Mouse (Mus musculus) MEL (cell line): Measurements from ENCODE around the gene Senp1. TPM values are rescaled to one million over a fixed set of nuclear protein-coding genes. Genes with fewer than 3 reads are reported as not detected.

Experiments used
- DNase-seq: peaks from one replicate; pipeline ENCODE4 v3.0.0; 2011; ENCODE audit warnings: low read depth, low spot score
- H3K27ac ChIP-seq: 2 replicates; pipeline ENCODE4 v1.5.1; 2012; ENCODE audit warnings: low read depth, mild to moderate bottlenecking, control low read depth, low read length, moderate library complexity; ENCODE audit not compliant: control insufficient read depth
- H3K27me3 ChIP-seq, 2 experiments: fragments of 150-350 bp in 1 of 2; sonication (generic) in 1 of 2; 2 replicates each; pipeline ENCODE4 v1.6.1; 2012; ENCODE audit warnings: low read length in 2 of 2, mild to moderate bottlenecking in 2 of 2, improper control_type of control experiment in 1 of 2, moderate library complexity in 1 of 2; ENCODE audit not compliant: insufficient read depth in 2 of 2, control insufficient read depth in 1 of 2
- H3K36me3 ChIP-seq, 2 experiments: 2 replicates each; pipeline ENCODE4 v1.6.1; 2012 to 2014; ENCODE audit warnings: low read length in 2 of 2, improper control_type of control experiment in 1 of 2, inconsistent platforms in 1 of 2, mild to moderate bottlenecking in 1 of 2; ENCODE audit not compliant: insufficient read depth in 2 of 2, control insufficient read depth in 1 of 2
- H3K4me1 ChIP-seq, 2 experiments: fragments of 150-350 bp in 1 of 2; sonication (generic) in 1 of 2; 2 replicates each; pipeline ENCODE4 v1.6.1; 2012; ENCODE audit warnings: low read length in 2 of 2, improper control_type of control experiment in 1 of 2, mild to moderate bottlenecking in 1 of 2; ENCODE audit not compliant: insufficient read depth in 2 of 2, control insufficient read depth in 1 of 2
- H3K4me3 ChIP-seq, 2 experiments: fragments of 150-350 bp in 1 of 2; sonication (generic) in 1 of 2; 2 replicates each; pipeline ENCODE4 v1.5.1; 2012; ENCODE audit warnings: low read depth in 2 of 2, low read length in 2 of 2, mild to moderate bottlenecking in 2 of 2, moderate library complexity in 2 of 2, control low read depth in 1 of 2, improper control_type of control experiment in 1 of 2; ENCODE audit not compliant: control insufficient read depth in 1 of 2, insufficient read depth in 1 of 2
- H3K79me2 ChIP-seq: 2 replicates; pipeline ENCODE4 v1.6.1; 2012; ENCODE audit warnings: mild to moderate bottlenecking, low read length, moderate library complexity; ENCODE audit not compliant: control insufficient read depth, poor library complexity, insufficient read depth
- H3K9ac ChIP-seq: 2 replicates; pipeline ENCODE4 v1.6.1; 2012; ENCODE audit warnings: low read depth, mild to moderate bottlenecking, control low read depth, low read length, moderate library complexity; ENCODE audit not compliant: control insufficient read depth, poor library complexity, severe bottlenecking
- H3K9me3 ChIP-seq: fragments of 150-350 bp; sonication (generic); replicated peaks from 2 replicates; pipeline ENCODE4 v1.6.1; 2012; ENCODE audit warnings: mild to moderate bottlenecking, low read length, improper control_type of control experiment, moderate library complexity; ENCODE audit not compliant: insufficient read depth
- CTCF ChIP-seq, 3 experiments: IDR thresholded peaks in 2 of 3; conservative IDR thresholded peaks in 1 of 3; 2 replicates each; pipeline ENCODE4 v1.5.1; 2011 to 2012; ENCODE audit warnings: low read length in 3 of 3, low read depth in 2 of 3, mild to moderate bottlenecking in 2 of 3, improper control_type of control experiment in 1 of 3, inconsistent platforms in 1 of 3, mixed read lengths in 1 of 3, moderate library complexity in 1 of 3; ENCODE audit not compliant: control insufficient read depth in 1 of 3, insufficient read depth in 1 of 3, poor library complexity in 1 of 3, severe bottlenecking in 1 of 3
- EP300 ChIP-seq, 2 experiments: IDR thresholded peaks; 2 replicates each; pipeline ENCODE4 v1.6.1; 2011; ENCODE audit warnings: improper control_type of control experiment in 2 of 2, low read length in 2 of 2, low read depth in 1 of 2, mild to moderate bottlenecking in 1 of 2
- ETS1 ChIP-seq: IDR thresholded peaks from 2 replicates; pipeline ENCODE4 v1.6.1; 2012; ENCODE audit warnings: low read depth, mild to moderate bottlenecking, inconsistent platforms, low read length, improper control_type of control experiment, moderate library complexity
- GABPA ChIP-seq: IDR thresholded peaks from 2 replicates; pipeline ENCODE4 v1.6.1; 2012; ENCODE audit warnings: low read depth, mild to moderate bottlenecking, inconsistent platforms, low read length, improper control_type of control experiment, moderate library complexity
- GATA1 ChIP-seq: IDR thresholded peaks from 2 replicates; pipeline ENCODE4 v1.6.1; 2011; ENCODE audit warnings: low read depth, low read length, improper control_type of control experiment
- HCFC1 ChIP-seq: IDR thresholded peaks from 2 replicates; pipeline ENCODE4 v1.6.1; 2012; ENCODE audit warnings: low read depth, mild to moderate bottlenecking, inconsistent platforms, low read length, improper control_type of control experiment, moderate library complexity
- JUND ChIP-seq: IDR thresholded peaks from 2 replicates; pipeline ENCODE4 v1.6.1; 2011; ENCODE audit warnings: low read depth, mild to moderate bottlenecking, improper control_type of control experiment, low read length
- KAT2A ChIP-seq: conservative IDR thresholded peaks from 2 replicates; pipeline ENCODE4 v1.6.1; 2012; ENCODE audit warnings: low read depth, low read length, improper control_type of control experiment, inconsistent platforms
- MEF2A ChIP-seq: IDR thresholded peaks from 2 replicates; pipeline ENCODE4 v1.6.1; 2014; ENCODE audit warnings: low read depth, mild to moderate bottlenecking, inconsistent platforms, low read length, improper control_type of control experiment; ENCODE audit not compliant: poor library complexity, insufficient replicate concordance, severe bottlenecking; ENCODE audit errors: extremely low read depth
- MXI1 ChIP-seq: IDR thresholded peaks from 2 replicates; pipeline ENCODE4 v1.6.1; 2011; ENCODE audit warnings: mild to moderate bottlenecking, low read depth, low read length, improper control_type of control experiment
- NRF1 ChIP-seq: IDR thresholded peaks from 2 replicates; pipeline ENCODE4 v1.6.1; 2014; ENCODE audit warnings: low read depth, mild to moderate bottlenecking, inconsistent platforms, low read length, improper control_type of control experiment, moderate library complexity; ENCODE audit not compliant: poor library complexity, insufficient read depth, severe bottlenecking
- POLR2A ChIP-seq, 2 experiments: IDR thresholded peaks; 2 replicates each; pipeline ENCODE4 v1.6.1; 2011 to 2012; ENCODE audit warnings: low read length in 2 of 2, mild to moderate bottlenecking in 2 of 2, control low read depth in 1 of 2, improper control_type of control experiment in 1 of 2, low read depth in 1 of 2, moderate library complexity in 1 of 2; ENCODE audit not compliant: control insufficient read depth in 1 of 2, insufficient read depth in 1 of 2, poor library complexity in 1 of 2
- POLR2AphosphoS2 ChIP-seq: IDR thresholded peaks from 2 replicates; pipeline ENCODE4 v1.6.1; 2011; ENCODE audit warnings: low read length, improper control_type of control experiment
- RCOR1 ChIP-seq: IDR thresholded peaks from 2 replicates; pipeline ENCODE4 v1.6.1; 2012; ENCODE audit warnings: low read depth, mild to moderate bottlenecking, inconsistent platforms, low read length, improper control_type of control experiment
- SIN3A ChIP-seq: IDR thresholded peaks from 2 replicates; pipeline ENCODE4 v1.6.1; 2012; ENCODE audit warnings: low read length, improper control_type of control experiment, inconsistent platforms
- TBP ChIP-seq: IDR thresholded peaks from 2 replicates; pipeline ENCODE4 v1.8.0; 2011; ENCODE audit warnings: low read depth, low read length, improper control_type of control experiment
- TCF12 ChIP-seq: IDR thresholded peaks from 2 replicates; pipeline ENCODE4 v1.6.1; 2014; ENCODE audit warnings: low read depth, mild to moderate bottlenecking, inconsistent platforms, low read length, improper control_type of control experiment, moderate library complexity
- USF2 ChIP-seq, 2 experiments: IDR thresholded peaks; 2 replicates each; pipeline ENCODE4 v1.6.1; 2011 to 2012; ENCODE audit warnings: improper control_type of control experiment in 2 of 2, low read length in 2 of 2, borderline replicate concordance in 1 of 2, inconsistent platforms in 1 of 2, low read depth in 1 of 2, mild to moderate bottlenecking in 1 of 2; ENCODE audit not compliant: insufficient read depth in 1 of 2
- ZC3H11A ChIP-seq: IDR thresholded peaks from 2 replicates; pipeline ENCODE4 v1.6.1; 2012; ENCODE audit warnings: low read depth, mild to moderate bottlenecking, inconsistent platforms, low read length, improper control_type of control experiment
- ZKSCAN1 ChIP-seq: IDR thresholded peaks from 2 replicates; pipeline ENCODE4 v1.6.1; 2012; ENCODE audit warnings: low read depth, mild to moderate bottlenecking, inconsistent platforms, low read length, improper control_type of control experiment, moderate library complexity
- polyA plus RNA-seq, 2 experiments: library from polyadenylated mRNA; stranded (reverse) in 1 of 2; unstranded in 1 of 2; fragments of >175 nt in 1 of 2; fragments of >200 nt in 1 of 2; gene quantifications; 2 replicates each; pipeline versions ENCODE4 v1.2.1 to v1.2.4; 2012; ENCODE audit warnings: low replicate concordance in 2 of 2, low read depth in 1 of 2; ENCODE audit not compliant: insufficient read length in 2 of 2, insufficient read depth in 1 of 2, missing spikeins in 1 of 2
- total RNA-seq: library from RNA; depleted of rRNA; stranded (reverse); fragments of 300-350 nt; gene quantifications from 2 replicates; pipeline ENCODE4 v1.2.3, GENCODE M21; 2012

Senp1 gene
- total and polyA plus RNA-seq, 3 experiments: 34.1 to 96.5 TPM; not detected in 1

DNA sequence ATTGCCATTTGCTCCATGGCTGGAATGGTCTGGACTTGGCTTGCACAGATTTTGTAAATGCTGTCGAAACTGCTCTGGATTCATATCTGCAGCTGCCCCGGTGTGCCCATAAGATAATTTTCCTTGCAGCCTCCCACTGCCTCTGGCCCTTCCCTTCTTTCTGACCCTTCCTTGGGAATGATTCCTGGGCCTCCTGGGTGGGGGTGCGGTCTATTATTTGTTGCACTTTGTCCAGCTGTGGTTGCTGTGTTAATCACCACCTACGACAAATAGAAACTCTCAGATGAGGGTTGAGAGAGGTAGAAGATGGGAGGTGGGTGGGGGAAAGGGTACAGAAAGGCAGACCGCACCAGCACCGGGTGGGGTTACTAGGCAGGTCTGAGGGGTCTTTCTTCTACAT lies 13.7 kb upstream of the Senp1 start:
- peaks cover 6 to 39% of the 10 kb centered on the region in 2 experiments; a peak in 3 of 4 replicates for H3K36me3 ChIP-seq
- peaks cover 9% of the 10 kb centered on the region for H3K79me2 ChIP-seq
- no peak overlapping the region for H3K9ac ChIP-seq
- H3K9me3 ChIP-seq: no peaks in the 10 kb centered on the region
- peak overlapping the region; percentile 38 for H3K27ac ChIP-seq
- no peaks in the 10 kb centered on the region for H3K27me3 ChIP-seq
- no peak for DNase-seq
- TF ChIP-seq MEF2A (no peak), ZKSCAN1 (no peak), NRF1 (no peak), CTCF (IDR thresholded peaks at IDR 0.05 in 2 of 3, conservative IDR thresholded peaks at IDR 0.05 in 1 of 3; ENCODE audit: control insufficient read depth in 1 of 3, insufficient read depth in 1 of 3, low read depth in 2 of 3, low read length in 3 of 3, poor library complexity in 1 of 3, severe bottlenecking in 1 of 3) (no peak), ZC3H11A (no peak)
- H3K4me3 ChIP-seq: no peak overlapping the region
- H3K4me1 ChIP-seq: peaks cover 36 to 47% of the 10 kb centered on the region in 2 experiments

DNA sequence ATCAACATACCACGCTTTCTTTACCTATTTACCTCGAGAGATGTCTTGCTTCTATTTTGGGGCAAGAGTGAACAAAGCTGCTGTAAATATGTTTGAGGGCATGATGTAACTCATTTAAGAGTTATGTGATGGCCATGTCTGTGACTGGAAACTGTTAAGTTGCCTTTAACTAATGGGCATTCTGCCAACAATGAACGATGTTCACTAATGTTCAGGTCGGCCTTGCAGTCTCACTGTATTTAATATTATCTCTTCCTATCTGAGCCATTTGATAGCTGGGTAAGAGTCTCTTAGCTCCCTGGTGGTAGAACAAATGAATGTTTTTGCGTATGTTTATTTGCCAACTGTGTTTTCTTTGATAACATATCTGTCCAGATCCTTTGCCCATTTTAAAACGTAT lies 13.0 kb upstream of the Senp1 start:
- H3K27ac ChIP-seq: peak overlapping the region; percentile 48
- DNase-seq: peak; percentile 91
- TF ChIP-seq EP300 (IDR thresholded peaks at IDR 0.05; ENCODE audit: low read depth in 1 of 2, low read length in 2 of 2): peak; percentile 60 to 71; a peak in 2 of 4 replicates
- 0 out of 2 replicates have a peak, but pooled peaks have one; percentile 42 for TF ChIP-seq TBP
- peak; percentile 51; the same call in 1 of the 2 replicates for TF ChIP-seq TCF12
- TF ChIP-seq GABPA: no peak
- no peak for TF ChIP-seq HCFC1
- no peak for TF ChIP-seq USF2 (IDR thresholded peaks at IDR 0.05; ENCODE audit: borderline replicate concordance in 1 of 2, insufficient read depth in 1 of 2, low read depth in 1 of 2, low read length in 2 of 2)
- no peak for TF ChIP-seq CTCF (IDR thresholded peaks at IDR 0.05 in 2 of 3, conservative IDR thresholded peaks at IDR 0.05 in 1 of 3; ENCODE audit: control insufficient read depth in 1 of 3, insufficient read depth in 1 of 3, low read depth in 2 of 3, low read length in 3 of 3, poor library complexity in 1 of 3, severe bottlenecking in 1 of 3)
- TF ChIP-seq SIN3A: peak; percentile 62
- peak; percentile 81 for TF ChIP-seq GATA1
- no peak for TF ChIP-seq JUND
- TF ChIP-seq RCOR1: peak; percentile 67; the same call in 1 of the 2 replicates
- TF ChIP-seq POLR2AphosphoS2: peak; percentile 30; the same call in 1 of the 2 replicates
- TF ChIP-seq POLR2A (IDR thresholded peaks at IDR 0.05; ENCODE audit: control insufficient read depth in 1 of 2, insufficient read depth in 1 of 2, low read depth in 1 of 2, low read length in 2 of 2, poor library complexity in 1 of 2): no peak
- TF ChIP-seq MXI1: peak; percentile 51; the same call in 1 of the 2 replicates
- TF ChIP-seq KAT2A: no peak; the same call in 1 of the 2 replicates
- peak; percentile 81 for TF ChIP-seq ETS1
- no peaks in the 10 kb centered on the region for H3K9me3 ChIP-seq
- H3K27me3 ChIP-seq: no peaks in the 10 kb centered on the region
- H3K4me3 ChIP-seq: no peak overlapping the region
- no peak overlapping the region; the same call in 1 of the 2 replicates for H3K9ac ChIP-seq
- peaks cover 2 to 33% of the 10 kb centered on the region in 2 experiments; a peak in 3 of 4 replicates for H3K36me3 ChIP-seq
- H3K4me1 ChIP-seq: peaks cover 29 to 41% of the 10 kb centered on the region in 2 experiments
- peaks cover 9% of the 10 kb centered on the region for H3K79me2 ChIP-seq
